Mouse (Mus musculus) ES-E14 (cell line): Measurements from ENCODE around the gene Aplp2. TPM values are rescaled to one million over a fixed set of nuclear protein-coding genes. Genes with fewer than 3 reads are reported as not detected.

Experiments used
- DNase-seq: peaks from one replicate; pipeline ENCODE4 v3.0.0-alpha.2; 2013; ENCODE audit warnings: low read depth, low spot score
- H3K27ac ChIP-seq: 2 replicates; pipeline ENCODE4 v1.5.1; 2012; ENCODE audit warnings: low read depth, mild to moderate bottlenecking, low read length, moderate library complexity, mixed read lengths; ENCODE audit not compliant: poor library complexity, insufficient read depth, severe bottlenecking
- H3K36me3 ChIP-seq: 2 replicates; pipeline ENCODE4 v1.6.1; 2012; ENCODE audit warnings: mild to moderate bottlenecking, low read length, moderate library complexity, mixed read lengths; ENCODE audit not compliant: control insufficient read depth, poor library complexity, insufficient read depth, severe bottlenecking
- H3K4me1 ChIP-seq, 2 experiments: fragments of 150-350 bp in 1 of 2; sonication (generic) in 1 of 2; 2 replicates each; pipeline ENCODE4 v1.6.1; 2012; ENCODE audit warnings: low read length in 2 of 2, mild to moderate bottlenecking in 1 of 2, mixed read lengths in 1 of 2; ENCODE audit not compliant: control insufficient read depth in 2 of 2, insufficient read depth in 2 of 2, poor library complexity in 1 of 2
- H3K4me3 ChIP-seq, 2 experiments: fragments of 150-350 bp in 1 of 2; sonication (generic) in 1 of 2; 2 replicates each; pipeline ENCODE4 v1.5.1; 2012; ENCODE audit warnings: low read length in 2 of 2, low read depth in 1 of 2, mild to moderate bottlenecking in 1 of 2, mixed read lengths in 1 of 2; ENCODE audit not compliant: insufficient read depth in 1 of 2, poor library complexity in 1 of 2, severe bottlenecking in 1 of 2
- H3K9ac ChIP-seq: 2 replicates; pipeline ENCODE4 v1.6.1; 2012; ENCODE audit warnings: low read depth, mild to moderate bottlenecking, low read length, mixed read lengths; ENCODE audit not compliant: poor library complexity, insufficient read depth, severe bottlenecking
- H3K9me3 ChIP-seq: fragments of 150-350 bp; sonication (generic); 2 replicates; pipeline ENCODE4 v1.6.1; 2012; ENCODE audit warnings: low read depth, mild to moderate bottlenecking, low read length; ENCODE audit not compliant: control insufficient read depth, insufficient read depth
- CHD2 ChIP-seq: IDR thresholded peaks from 2 replicates; pipeline ENCODE4 v1.6.1; 2014; ENCODE audit warnings: mild to moderate bottlenecking, low read depth, low read length, inconsistent platforms
- HCFC1 ChIP-seq: IDR thresholded peaks from 2 replicates; pipeline ENCODE4 v1.6.1; 2012; ENCODE audit warnings: low read length, inconsistent platforms, borderline replicate concordance; ENCODE audit not compliant: insufficient read depth
- MAFK ChIP-seq: IDR thresholded peaks from 2 replicates; pipeline ENCODE4 v1.6.1; 2014; ENCODE audit warnings: mild to moderate bottlenecking, low read depth, low read length, inconsistent platforms; ENCODE audit not compliant: insufficient read depth
- ZC3H11A ChIP-seq: IDR thresholded peaks from 2 replicates; pipeline ENCODE4 v1.6.1; 2012; ENCODE audit warnings: low read depth, mild to moderate bottlenecking, inconsistent platforms, low read length, borderline replicate concordance
- ZNF384 ChIP-seq: IDR thresholded peaks from 2 replicates; pipeline ENCODE4 v1.6.1; 2012; ENCODE audit warnings: low read depth, low read length, inconsistent platforms
- in situ Hi-C, 2 experiments: fragments of 600-800 bp; cut with MboI; formaldehyde crosslinking; loops; one replicate each; pipeline ENCODE4 v1.15.1; 2025; ENCODE audit warnings: low sequenced_read_pairs in 2 of 2, inconsistent platforms in 1 of 2; ENCODE audit not compliant: unreplicated experiment in 2 of 2
- total RNA-seq: library from RNA; depleted of rRNA; stranded (reverse); fragments of 300-350 nt; gene quantifications from 2 replicates; pipeline ENCODE4 v1.2.3, GENCODE M21; 2012

The Aplp2 gene
- total RNA-seq, 1 experiment: 320 TPM

DNA sequence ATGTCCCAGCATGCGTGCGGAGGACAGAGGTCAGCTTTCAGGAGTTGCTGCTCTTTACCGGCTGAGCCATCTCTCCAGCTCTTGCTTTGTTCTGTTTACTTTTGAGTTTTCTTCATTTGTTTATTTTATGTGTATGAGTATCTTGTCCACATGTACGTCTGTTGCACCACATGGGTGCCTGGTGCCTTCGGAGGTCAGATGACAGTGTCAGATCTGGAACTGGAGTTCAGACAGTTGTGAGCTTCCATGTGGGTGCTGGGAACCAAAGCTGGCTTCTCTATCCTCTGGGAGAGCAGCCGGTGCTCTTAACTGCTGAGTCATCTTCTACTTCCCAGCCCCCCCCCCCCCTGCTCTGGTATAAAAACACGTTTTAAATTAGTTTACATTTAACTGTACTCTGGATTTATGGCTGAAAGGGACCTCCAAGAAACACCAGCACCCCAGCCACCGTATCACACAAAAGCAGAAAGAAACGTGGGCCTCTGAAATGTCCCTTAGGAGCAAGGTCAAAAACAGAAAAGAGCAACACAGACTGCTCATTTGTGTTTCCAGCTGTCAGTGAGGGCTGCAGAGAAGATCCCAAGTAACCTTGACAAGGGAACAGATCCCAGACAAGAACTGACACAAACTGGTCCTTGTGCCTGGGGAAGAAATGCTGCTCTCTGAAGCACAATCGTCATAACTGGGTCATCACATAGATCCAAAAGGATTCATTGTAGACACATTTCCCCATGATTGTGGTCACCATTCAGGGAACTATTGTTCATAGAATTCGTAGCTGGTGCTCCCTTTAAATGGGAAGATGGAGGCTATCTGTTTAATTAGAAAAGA, 42.5 kb upstream of the Aplp2 start:
- TF ChIP-seq HCFC1 (no peak), MAFK (peak; percentile 91), ZNF384 (no peak), CHD2 (no peak), ZC3H11A (no peak)
- no peak for DNase-seq
- Histone ChIP-seq H3K4me3 (peak overlapping the region; percentile 6 to 29; a peak in 3 of 4 replicates), H3K27ac (peak overlapping the region; percentile 71), H3K36me3 (no peaks in the 10 kb centered on the region), H3K9me3 (no peaks in the 10 kb centered on the region), H3K9ac (peak overlapping the region; percentile 38; the same call in 1 of the 2 replicates), H3K4me1 (peaks cover 9 to 12% of the 10 kb centered on the region in 2 experiments; a peak in 3 of 4 replicates)
- in situ Hi-C loops: no loop called here

DNA sequence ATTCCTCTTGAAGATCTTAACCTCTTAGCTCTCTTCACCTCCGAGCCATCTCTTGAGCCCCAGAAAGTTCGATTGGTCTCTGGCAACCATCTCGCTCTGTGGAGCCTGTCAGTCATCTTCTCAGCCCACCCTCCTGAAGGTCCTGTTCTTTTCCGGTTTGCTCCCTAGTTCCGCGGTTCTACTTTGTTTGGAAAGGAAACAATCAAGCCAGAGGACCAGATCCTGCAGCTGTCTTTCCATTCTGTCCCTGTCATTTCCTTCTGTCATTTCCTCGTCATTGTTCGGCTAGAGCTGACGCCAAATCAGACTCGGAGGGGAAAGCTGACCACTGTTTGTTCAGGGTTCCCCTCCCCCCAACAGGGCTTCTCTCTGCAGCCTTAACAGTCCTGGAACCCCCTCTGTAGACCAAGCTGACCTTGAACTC, 41.7 kb upstream of the Aplp2 start:
- H3K36me3 ChIP-seq: no peaks in the 10 kb centered on the region
- peak overlapping the region; percentile 38; the same call in 1 of the 2 replicates for H3K9ac ChIP-seq
- TF ChIP-seq HCFC1 (no peak), ZNF384 (no peak), MAFK (no peak), CHD2 (no peak), ZC3H11A (no peak)
- peak overlapping the region; percentile 71 for H3K27ac ChIP-seq
- in situ Hi-C loops: no loop called here
- no peaks in the 10 kb centered on the region for H3K9me3 ChIP-seq
- peaks cover 9 to 12% of the 10 kb centered on the region in 2 experiments; a peak in 3 of 4 replicates for H3K4me1 ChIP-seq
- no peak for DNase-seq
- peak overlapping the region; percentile 2 to 29; a peak in 3 of 4 replicates for H3K4me3 ChIP-seq

DNA sequence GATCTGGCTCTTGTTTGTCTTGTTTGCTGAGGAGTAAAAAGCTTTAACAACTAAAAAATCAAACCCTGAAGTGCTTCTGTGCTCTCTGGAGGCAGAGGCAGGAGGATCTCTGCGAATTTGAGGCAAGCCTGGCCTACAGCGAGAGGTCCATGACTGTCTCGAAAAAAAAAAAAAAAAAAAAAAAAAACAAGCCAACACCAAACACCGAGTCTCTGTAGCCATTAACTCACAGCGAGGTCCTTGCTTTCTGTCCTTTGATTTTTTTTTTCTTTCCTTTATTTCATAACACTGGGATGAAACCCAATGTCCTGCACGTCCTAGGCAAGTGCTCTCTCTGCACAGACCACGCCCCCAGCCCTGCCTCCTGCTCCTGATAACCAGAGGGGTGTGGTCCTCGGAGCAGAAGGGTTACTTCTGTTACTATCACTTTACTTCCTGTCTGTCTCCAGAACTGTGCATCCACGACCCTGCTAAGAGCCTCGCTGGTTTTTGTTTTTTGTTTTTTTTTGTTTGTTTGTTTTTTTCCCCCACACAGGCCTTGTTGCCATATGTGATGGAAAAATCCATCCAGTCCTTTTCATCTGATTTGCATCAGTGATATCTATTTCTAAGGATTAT, 40.7 kb upstream of the Aplp2 start:
- H3K4me3 ChIP-seq: no peak overlapping the region
- in situ Hi-C loops: no loop called here
- no peak for DNase-seq
- TF ChIP-seq CHD2 (no peak), ZNF384 (peak; percentile 92)
- no peaks in the 10 kb centered on the region for H3K9me3 ChIP-seq
- no peaks in the 10 kb centered on the region for H3K36me3 ChIP-seq
- no peak overlapping the region for H3K27ac ChIP-seq
- peaks cover 9 to 12% of the 10 kb centered on the region in 2 experiments; a peak in 3 of 4 replicates for H3K4me1 ChIP-seq
- H3K9ac ChIP-seq: no peak overlapping the region

DNA sequence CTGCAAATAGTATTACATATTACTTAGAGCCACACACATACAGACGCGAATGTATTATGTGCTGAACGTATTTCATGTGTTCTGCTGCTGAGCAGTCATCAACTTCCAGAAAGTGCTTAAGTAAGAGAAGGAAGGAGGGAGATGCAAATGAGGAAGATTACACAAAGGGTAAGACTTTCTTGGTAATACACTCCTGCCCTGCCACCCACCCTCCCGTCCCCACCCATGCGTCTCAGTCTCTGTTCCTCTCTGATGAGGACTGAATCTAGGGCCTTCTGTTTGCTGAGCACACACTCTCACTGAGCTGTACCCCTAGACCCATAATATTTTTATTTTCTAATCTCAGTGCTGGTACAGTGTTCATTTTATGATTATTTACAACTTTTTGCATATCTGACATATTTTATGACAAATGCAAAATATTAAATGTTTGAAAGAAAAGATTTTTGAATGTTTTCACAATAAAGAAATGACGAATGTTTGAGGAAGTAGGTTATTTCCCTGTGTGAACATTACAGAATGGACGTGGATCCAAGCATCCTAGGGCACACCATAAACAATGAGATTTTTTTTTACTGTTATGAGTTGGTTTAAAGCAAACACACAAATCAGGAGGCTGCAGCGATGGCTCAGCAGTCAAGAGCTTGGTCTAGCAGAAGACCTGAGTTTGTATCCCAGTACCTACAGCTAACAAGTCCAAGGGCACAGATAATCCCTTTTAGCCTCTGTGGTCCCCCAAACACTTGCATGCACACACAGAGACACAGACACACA, 36.0 kb upstream of the Aplp2 start:
- in situ Hi-C loops: no loop called here
- no peaks in the 10 kb centered on the region for H3K9me3 ChIP-seq
- no peak for DNase-seq
- H3K4me3 ChIP-seq: no peak overlapping the region
- no peaks in the 10 kb centered on the region; a peak in 1 of 4 replicates for H3K4me1 ChIP-seq
- H3K9ac ChIP-seq: no peak overlapping the region
- no peaks in the 10 kb centered on the region for H3K36me3 ChIP-seq
- H3K27ac ChIP-seq: no peak overlapping the region
- TF ChIP-seq ZC3H11A (no peak), CHD2 (no peak), MAFK (no peak), HCFC1 (no peak), ZNF384 (no peak)
